Mouse (Mus musculus) embryonic fibroblast, embryonic 13.5 days (primary cell): ENCODE results near the gene Kcnip3.

Experiments used
- CTCF ChIP-seq: IDR thresholded peaks from 2 replicates; pipeline ENCODE4 v1.5.1; 2011; ENCODE audit warnings: mild to moderate bottlenecking, control low read depth, low read length, moderate library complexity, borderline replicate concordance; ENCODE audit not compliant: insufficient read depth
- POLR2A ChIP-seq: IDR thresholded peaks from 2 replicates; pipeline ENCODE4 v1.6.1; 2011; ENCODE audit warnings: low read depth, mild to moderate bottlenecking, control low read depth, low read length, moderate library complexity

- no peak for TF ChIP-seq POLR2A
- no peak for TF ChIP-seq CTCF
Measured at GRCm38 (mm10) chr2:127416706-127417105, 105.2 kb downstream of the Kcnip3 start.
